9 mouse cellular contexts compared by ENCODE assay signal in genomic region chr19:14871178-14871867, GRCm38 (mm10).
DNase-seq lines count a peak whose midpoint lies in the region; ATAC-seq and TF ChIP-seq lines count a peak whose summit lies in the region.
"Had no signal": no experiment of that assay in that cellular context is flagged by ENCODE, and none has a peak within 500 bp of the region (broad histone marks: within the 10 kb centered on the region; RNA-seq: fewer than 3 reads in every experiment).

No protein-coding gene starts in this region.

- no peak overlapping the region for H3K9ac ChIP-seq in lung, embryonic 14.5 days
- H3K9ac ChIP-seq in embryonic facial prominence, embryonic 11.5 days (replicated peaks; ENCODE audit: low read length), result no peak overlapping the region
- H3K9ac ChIP-seq in liver, embryonic 11.5 days (ENCODE audit: low read depth, low read length), result no peak overlapping the region

- TF ChIP-seq CTCF in lung, embryonic 14.5 days (IDR thresholded peaks at IDR 0.05; ENCODE audit: low read depth), result no peak

- no peaks in the 10 kb centered on the region for H3K36me3 ChIP-seq in lung, embryonic 14.5 days (ENCODE audit: insufficient read depth)
- no peaks in the 10 kb centered on the region for H3K36me3 ChIP-seq in embryonic facial prominence, embryonic 11.5 days (replicated peaks; ENCODE audit: control insufficient read depth, insufficient read depth, low read depth, low read length)
- no peaks in the 10 kb centered on the region for H3K36me3 ChIP-seq in liver, embryonic 11.5 days (ENCODE audit: control insufficient read depth, insufficient read depth, low read length)

- no peak overlapping the region for H3K4me3 ChIP-seq in lung, embryonic 14.5 days (ENCODE audit: low read depth, low read length)
- H3K4me3 ChIP-seq in embryonic facial prominence, embryonic 11.5 days (ENCODE audit: low read depth, low read length), result no peak overlapping the region
- H3K4me3 ChIP-seq in liver, embryonic 11.5 days (ENCODE audit: low read depth, low read length), result no peak overlapping the region

- DNase-seq in lung, embryonic 14.5 days, result peak; percentile 62
- no peak for DNase-seq in lung, postnatal 10 days
- DNase-seq in embryonic facial prominence, embryonic 11.5 days (ENCODE audit: low spot score), result peak; percentile 64
- DNase-seq in layer of hippocampus, postnatal 14 days (ENCODE audit: low spot score in 2 of 2), result peak; percentile 18 to 39
- DNase-seq in retina, adult 2 months (ENCODE audit: low read depth, low spot score), result peak; percentile 15
- no peak for DNase-seq in cerebellum, postnatal 25 days
- DNase-seq in liver, embryonic 11.5 days (ENCODE audit: low spot score), result no peak
- DNase-seq in T-cell, adult 2 months (ENCODE audit: low spot score), result no peak
- DNase-seq: lung, postnatal 14 days had no signal

- WGBS in lung, embryonic 14.5 days, result 14% methylated on average over 7 of the region's 7 CpGs
- 9% methylated on average over 7 of the region's 7 CpGs for WGBS in embryonic facial prominence, embryonic 11.5 days
- WGBS in liver, embryonic 11.5 days, result 22% methylated on average over 7 of the region's 7 CpGs

- no peaks in the 10 kb centered on the region for H3K9me3 ChIP-seq in lung, embryonic 14.5 days (ENCODE audit: low read depth, low read length)
- no peaks in the 10 kb centered on the region for H3K9me3 ChIP-seq in embryonic facial prominence, embryonic 11.5 days (replicated peaks; ENCODE audit: control insufficient read depth, low read length)
- H3K9me3 ChIP-seq in liver, embryonic 11.5 days (ENCODE audit: control insufficient read depth, low read length), result no peaks in the 10 kb centered on the region

- H3K4me2 ChIP-seq in lung, embryonic 14.5 days, result no peak overlapping the region
- H3K4me2 ChIP-seq in embryonic facial prominence, embryonic 11.5 days (ENCODE audit: low read depth, low read length), result no peak overlapping the region
- H3K4me2 ChIP-seq in liver, embryonic 11.5 days, result no peak overlapping the region

- ATAC-seq in lung, embryonic 14.5 days (ENCODE audit: insufficient read depth), result peak; percentile 85
- ATAC-seq in embryonic facial prominence, embryonic 11.5 days (replicated peaks; ENCODE audit: insufficient number of reproducible peaks, low FRiP score, low TSS enrichment, low read depth), result peak; percentile 90
- ATAC-seq in liver, embryonic 11.5 days (replicated peaks; ENCODE audit: low FRiP score), result no peak

- no peaks in the 10 kb centered on the region for H3K4me1 ChIP-seq in lung, embryonic 14.5 days (ENCODE audit: insufficient read depth)
- H3K4me1 ChIP-seq in embryonic facial prominence, embryonic 11.5 days (ENCODE audit: control insufficient read depth, insufficient read depth, low read length), result no peaks in the 10 kb centered on the region
- H3K4me1 ChIP-seq in liver, embryonic 11.5 days (replicated peaks; ENCODE audit: control insufficient read depth, insufficient read depth, low read length), result no peaks in the 10 kb centered on the region

- no peaks in the 10 kb centered on the region for H3K27me3 ChIP-seq in lung, embryonic 14.5 days (ENCODE audit: insufficient read depth, low read length)
- no peaks in the 10 kb centered on the region for H3K27me3 ChIP-seq in embryonic facial prominence, embryonic 11.5 days (ENCODE audit: control insufficient read depth, insufficient read depth, low read length)
- H3K27me3 ChIP-seq in liver, embryonic 11.5 days (replicated peaks; ENCODE audit: control insufficient read depth, insufficient read depth, low read length), result no peaks in the 10 kb centered on the region

- no peak overlapping the region for H3K27ac ChIP-seq in lung, embryonic 14.5 days (ENCODE audit: low read depth)
- H3K27ac ChIP-seq in embryonic facial prominence, embryonic 11.5 days (replicated peaks; ENCODE audit: low read depth, low read length), result no peak overlapping the region
- H3K27ac ChIP-seq in liver, embryonic 11.5 days (ENCODE audit: low read depth, low read length), result no peak overlapping the region

Comparison
In these comparisons a context has a peak if more than half of its experiments do, and no peak if none do; other contexts are left out.
1. DNase-seq: peak in lung, embryonic 14.5 days (single experiment), embryonic facial prominence, embryonic 11.5 days (single experiment), layer of hippocampus, postnatal 14 days (2 of 2) and retina, adult 2 months (single experiment); none in lung, postnatal 10 days (single experiment), cerebellum, postnatal 25 days (0 of 2), liver, embryonic 11.5 days (single experiment) and T-cell, adult 2 months (single experiment).